Mouse (Mus musculus): ENCODE results near the gene Rras. TPM values are rescaled to one million over a fixed set of nuclear protein-coding genes. Genes with fewer than 3 reads are reported as not detected.

Gene Rras
- polyA plus RNA-seq (2012; rRNA removed), result 18.7 and 27.8 TPM in 2 replicates

GRCm38 (mm10) chr7:45017242-45018061 is at the start of gene Rras:
TSS of gene Rras (plus strand) at chr7:45017961.

GRCm38 (mm10) chr7:44974383-44975116 is 43.2 kb upstream of the Rras start, which contains the start of gene Cpt1c:
TSS of gene Cpt1c (minus strand) at chr7:44974851.

GRCm38 (mm10) chr7:44986192-44986878 is 31.4 kb upstream of the Rras start, which contains the start of gene Prmt1:
TSS of gene Prmt1 (minus strand) at chr7:44986568.

GRCm38 (mm10) chr7:44997231-44997939 is 20.4 kb upstream of the Rras start, which contains the start of gene Irf3:
TSS of gene Irf3 (plus strand) at chr7:44997648.

GRCm38 (mm10) chr7:44998501-44998955 is 19.2 kb upstream of the Rras start, which contains the start of gene Bcl2l12:
TSS of gene Bcl2l12 (minus strand) at chr7:44998712.

GRCm38 (mm10) chr7:45015957-45016612 is 1.7 kb upstream of the Rras start, which contains the start of gene Scaf1:
TSS of gene Scaf1 (minus strand) at chr7:45016363.

GRCm38 (mm10) chr7:45052862-45053116 is 35.0 kb downstream of the Rras start, which contains the start of gene Prr12:
TSS of gene Prr12 (minus strand) at chr7:45052881.

GRCm38 (mm10) chr7:45062239-45062835 is 44.6 kb downstream of the Rras start, which contains the start of the genes Nosip and Prrg2:
TSS of gene Nosip (plus strand) at chr7:45062429.
TSS of gene Prrg2 (minus strand) at chr7:45062677.

Other genes with a start within 250 kb of the Rras start
- 72.4 and 77.2 TPM in 2 replicates for gene Nup62, start 201.9 kb upstream of the Rras start, polyA plus RNA-seq (2012; rRNA removed)
- 0.54 and 0.94 TPM in 2 replicates for gene Il4i1, start 201.6 kb upstream of the Rras start, polyA plus RNA-seq (2012; rRNA removed)
- gene Atf5, start 201.3 kb upstream of the Rras start, polyA plus RNA-seq (2012; rRNA removed), result 27.3 and 31.7 TPM in 2 replicates
- gene Akt1s1, start 169.0 kb upstream of the Rras start, polyA plus RNA-seq (2012; rRNA removed), result 124 and 138 TPM in 2 replicates
- gene Tbc1d17, start 168.9 kb upstream of the Rras start, polyA plus RNA-seq (2012; rRNA removed), result 94.9 and 108 TPM in 2 replicates
- gene Pnkp, start 160.8 kb upstream of the Rras start, polyA plus RNA-seq (2012; rRNA removed), result 37.0 and 37.3 TPM in 2 replicates
- 775 and 803 TPM in 2 replicates for gene Ptov1, start 148.2 kb upstream of the Rras start, polyA plus RNA-seq (2012; rRNA removed)
- gene Med25, start 125.2 kb upstream of the Rras start, polyA plus RNA-seq (2012; rRNA removed), result 175 and 202 TPM in 2 replicates
- 33.8 and 34.7 TPM in 2 replicates for gene Fuz, start 121.9 kb upstream of the Rras start, polyA plus RNA-seq (2012; rRNA removed)
- gene Ap2a1, start 88.5 kb upstream of the Rras start, polyA plus RNA-seq (2012; rRNA removed), result 135 and 148 TPM in 2 replicates
- 0.04 and 0.23 TPM in 2 replicates for gene Tsks, start 74.8 kb upstream of the Rras start, polyA plus RNA-seq (2012; rRNA removed)
- 110 and 111 TPM in 2 replicates for gene Cpt1c, start 43.1 kb upstream of the Rras start, polyA plus RNA-seq (2012; rRNA removed)
- 763 and 875 TPM in 2 replicates for gene Prmt1, start 31.4 kb upstream of the Rras start, polyA plus RNA-seq (2012; rRNA removed)
- 131 and 137 TPM in 2 replicates for gene Irf3, start 20.3 kb upstream of the Rras start, polyA plus RNA-seq (2012; rRNA removed)
- gene Bcl2l12, start 19.2 kb upstream of the Rras start, polyA plus RNA-seq (2012; rRNA removed), result 31.9 and 33.7 TPM in 2 replicates
- 117 and 120 TPM in 2 replicates for gene Scaf1, start 1.6 kb upstream of the Rras start, polyA plus RNA-seq (2012; rRNA removed)
- gene Prr12, start 34.9 kb downstream of the Rras start, polyA plus RNA-seq (2012; rRNA removed), result 19.6 and 25.2 TPM in 2 replicates
- gene Nosip, start 44.5 kb downstream of the Rras start, polyA plus RNA-seq (2012; rRNA removed), result 88.9 and 93.3 TPM in 2 replicates
- gene Prrg2, start 44.7 kb downstream of the Rras start, polyA plus RNA-seq (2012; rRNA removed), result 24.3 and 28.4 TPM in 2 replicates
- 110 and 224 TPM in 2 replicates for gene Rcn3, start 74.3 kb downstream of the Rras start, polyA plus RNA-seq (2012; rRNA removed)
- gene Fcgrt, start 85.9 kb downstream of the Rras start, polyA plus RNA-seq (2012; rRNA removed), result 15.9 and 27.0 TPM in 2 replicates
- gene Rps11, start 106.5 kb downstream of the Rras start, polyA plus RNA-seq (2012; rRNA removed), result 611 and 637 TPM in 2 replicates
- gene Rpl13a, start 110.8 kb downstream of the Rras start, polyA plus RNA-seq (2012; rRNA removed), result 2,227 and 2,905 TPM in 2 replicates
- 0.25 TPM in 2 replicates for gene Gm45713, start 118.3 kb downstream of the Rras start, polyA plus RNA-seq (2012; rRNA removed)
- 7.7 and 10.8 TPM in 2 replicates for gene Flt3l, start 118.5 kb downstream of the Rras start, polyA plus RNA-seq (2012; rRNA removed)
- 129 and 134 TPM in 2 replicates for gene Pih1d1, start 136.3 kb downstream of the Rras start, polyA plus RNA-seq (2012; rRNA removed)
- 31.8 and 33.0 TPM in 2 replicates for gene Aldh16a1, start 136.6 kb downstream of the Rras start, polyA plus RNA-seq (2012; rRNA removed)
- gene Slc17a7, start 146.0 kb downstream of the Rras start, polyA plus RNA-seq (2012; rRNA removed), result 12.2 and 25.0 TPM in 2 replicates
- 0.05 and 0.21 TPM in 2 replicates for gene Gfy, start 161.6 kb downstream of the Rras start, polyA plus RNA-seq (2012; rRNA removed)
- 0.20 and 0.23 TPM in 2 replicates for gene Pth2, start 163.0 kb downstream of the Rras start, polyA plus RNA-seq (2012; rRNA removed)
- gene Ccdc155, start 186.9 kb downstream of the Rras start, polyA plus RNA-seq (2012; rRNA removed), result 0.88 and 1.1 TPM in 2 replicates
- 2.0 and 3.2 TPM in 2 replicates for gene Dkkl1, start 194.2 kb downstream of the Rras start, polyA plus RNA-seq (2012; rRNA removed)
- gene Tead2, start 197.8 kb downstream of the Rras start, polyA plus RNA-seq (2012; rRNA removed), result 257 and 271 TPM in 2 replicates
- gene Cd37, start 221.2 kb downstream of the Rras start, polyA plus RNA-seq (2012; rRNA removed), result 1.6 and 1.8 TPM in 2 replicates
- 0.61 and 0.96 TPM in 2 replicates for gene Slc6a16, start 223.1 kb downstream of the Rras start, polyA plus RNA-seq (2012; rRNA removed)